Mouse (Mus musculus) heart, adult 2 months (tissue): Measurements from ENCODE around the gene Nab1.

Experiments
- CTCF ChIP-seq: fragments of 200-600 bp; IDR thresholded peaks from 2 replicates; pipeline ENCODE4 v1.8.1; 2022; ENCODE audit warnings: antibody characterized with exemption, mild to moderate bottlenecking, moderate library complexity
- EP300 ChIP-seq: fragments of 200-500 bp; IDR thresholded peaks from 2 replicates; pipeline ENCODE4 v1.6.1; 2011; ENCODE audit warnings: low read depth, low read length, control low read depth; ENCODE audit not compliant: insufficient read depth

- TF ChIP-seq CTCF (no peak), EP300 (no peak)
These were observed 78.3 kb downstream of the Nab1 start for GRCm38 (mm10) chr1:52422137-52422536.
